Mouse (Mus musculus) testis, adult 10 weeks (tissue): Measurements from ENCODE around the gene Robo4. TPM values are rescaled to one million over a fixed set of nuclear protein-coding genes. Genes with fewer than 3 reads are reported as not detected.

ENCODE experiments used
- polyA plus RNA-seq: library from polyadenylated mRNA; stranded (reverse); fragments of 350-450 nt; fragmentation: Illumina TruSeq; extraction: RNeasy Lipid Tissue Mini Kit (QIAGEN cat#74804); gene quantifications from one replicate; pipeline ENCODE4 v1.2.3, GENCODE M21; 2014; ENCODE audit warnings: low read depth, low replicate concordance

Robo4 gene
- 0.11 TPM for polyA plus RNA-seq

GRCm38 (mm10) chr9:37401802-37402201, at the start of gene Robo4:
Gene Robo4 (plus strand): TSS chr9:37401897.

DNA sequence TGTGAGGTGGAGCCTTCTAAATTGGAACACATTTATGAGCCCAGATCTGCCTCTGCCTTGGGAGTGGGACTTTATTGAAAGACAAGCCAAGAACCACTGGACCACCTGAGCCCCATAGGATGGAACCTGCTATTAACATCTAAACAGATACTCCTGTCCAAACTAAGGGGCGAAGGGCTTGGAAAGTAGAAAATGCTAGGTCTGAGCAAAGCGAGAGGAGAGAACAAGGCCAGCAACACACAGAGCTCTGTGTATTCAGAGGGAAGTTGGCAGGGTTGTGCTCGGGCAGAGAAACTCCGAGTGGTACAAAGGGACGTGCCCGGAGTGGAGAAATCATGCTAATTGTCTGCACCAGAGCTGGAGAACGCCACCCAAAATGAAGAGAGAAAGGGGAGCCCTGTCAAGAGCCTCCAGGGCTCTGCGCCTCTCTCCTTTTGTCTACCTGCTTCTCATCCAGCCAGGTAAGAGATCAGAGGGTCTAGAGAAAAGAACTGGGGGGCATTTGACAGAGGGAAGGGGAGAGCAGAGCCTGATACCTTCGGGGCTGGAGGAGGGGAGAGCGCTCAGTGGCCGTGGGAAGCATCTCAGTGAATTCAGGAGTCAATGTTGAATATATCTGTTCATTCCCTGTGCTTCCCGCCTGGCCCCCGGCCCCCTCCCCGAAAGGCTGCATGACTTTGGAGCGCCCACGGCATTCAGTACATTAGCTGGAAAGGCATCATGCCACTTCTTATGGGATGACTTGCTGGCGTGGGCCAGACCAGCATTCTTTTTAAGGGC, 34.2 kb upstream of the Robo4 start, which contains the start of gene Hepacam:
Hepacam (plus strand) TSS at position 51 of the 780 bp plus-strand sequence.

DNA sequence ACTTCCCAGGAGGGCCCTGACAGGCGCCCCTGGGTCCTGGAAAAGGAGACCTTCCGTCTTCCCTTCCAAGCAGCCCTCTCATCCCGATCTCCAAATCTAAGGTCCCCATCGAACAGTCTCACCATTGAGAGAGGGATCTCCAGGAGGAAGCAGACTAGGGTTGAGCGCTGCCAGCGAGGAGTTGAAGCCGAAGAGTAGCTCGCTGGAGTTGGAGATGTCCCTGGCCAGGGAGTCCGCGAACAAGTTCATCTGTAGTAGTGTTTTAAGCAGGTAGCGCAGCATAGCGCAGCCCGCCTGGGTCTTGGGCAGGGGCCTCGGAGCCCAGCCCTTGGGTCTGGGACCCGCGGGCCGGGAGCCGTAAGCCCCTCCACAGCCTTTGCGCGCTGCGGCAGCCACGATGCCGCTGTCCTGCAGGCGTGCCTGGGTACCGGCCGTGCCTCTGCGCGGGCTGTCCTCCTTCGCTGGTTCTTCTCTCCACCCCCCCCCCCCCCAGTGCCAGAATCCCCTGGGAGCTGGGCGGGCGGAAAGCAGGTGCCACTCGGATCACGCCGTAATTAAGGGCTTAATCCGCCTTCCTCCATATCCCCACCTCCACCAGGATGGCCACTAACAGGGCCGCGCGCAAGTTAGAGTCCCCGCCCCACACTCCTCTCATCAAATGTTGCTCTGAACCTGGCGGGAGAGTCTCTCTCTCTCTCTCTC, 31.2 kb downstream of the Robo4 start, which contains the start of gene Robo3:
Robo3 (minus strand) TSS at position 527 of the 702 bp plus-strand sequence.

Other genes starting within 250 kb of the Robo4 start
- gene Tmem218, start 193.7 kb upstream of the Robo4 start, polyA plus RNA-seq = 8.6 TPM
- gene Slc37a2, start 146.2 kb upstream of the Robo4 start, polyA plus RNA-seq = 3.3 TPM
- 35.5 TPM for gene Ccdc15, start 53.5 kb upstream of the Robo4 start, polyA plus RNA-seq
- gene Hepacam, start 34.5 kb upstream of the Robo4 start, polyA plus RNA-seq = 5.7 TPM
- not detected for gene Robo3, start 31.3 kb downstream of the Robo4 start, polyA plus RNA-seq
- 34.6 TPM for gene Msantd2, start 87.4 kb downstream of the Robo4 start, polyA plus RNA-seq
- 2.3 TPM for gene Esam, start 126.2 kb downstream of the Robo4 start, polyA plus RNA-seq
- not detected for gene Vsig2, start 137.4 kb downstream of the Robo4 start, polyA plus RNA-seq
- 0.20 TPM for gene Nrgn, start 151.0 kb downstream of the Robo4 start, polyA plus RNA-seq
- gene Siae, start 153.8 kb downstream of the Robo4 start, polyA plus RNA-seq = 14.4 TPM
- gene Spa17, start 211.8 kb downstream of the Robo4 start, polyA plus RNA-seq = 4,141 TPM